Mouse (Mus musculus) heart, adult 11 months (tissue): Measurements from ENCODE around the gene Pla1a.

ENCODE experiments used
- DNase-seq: peaks from one replicate; pipeline ENCODE4 v3.0.0; 2022

The Pla1a gene

DNA sequence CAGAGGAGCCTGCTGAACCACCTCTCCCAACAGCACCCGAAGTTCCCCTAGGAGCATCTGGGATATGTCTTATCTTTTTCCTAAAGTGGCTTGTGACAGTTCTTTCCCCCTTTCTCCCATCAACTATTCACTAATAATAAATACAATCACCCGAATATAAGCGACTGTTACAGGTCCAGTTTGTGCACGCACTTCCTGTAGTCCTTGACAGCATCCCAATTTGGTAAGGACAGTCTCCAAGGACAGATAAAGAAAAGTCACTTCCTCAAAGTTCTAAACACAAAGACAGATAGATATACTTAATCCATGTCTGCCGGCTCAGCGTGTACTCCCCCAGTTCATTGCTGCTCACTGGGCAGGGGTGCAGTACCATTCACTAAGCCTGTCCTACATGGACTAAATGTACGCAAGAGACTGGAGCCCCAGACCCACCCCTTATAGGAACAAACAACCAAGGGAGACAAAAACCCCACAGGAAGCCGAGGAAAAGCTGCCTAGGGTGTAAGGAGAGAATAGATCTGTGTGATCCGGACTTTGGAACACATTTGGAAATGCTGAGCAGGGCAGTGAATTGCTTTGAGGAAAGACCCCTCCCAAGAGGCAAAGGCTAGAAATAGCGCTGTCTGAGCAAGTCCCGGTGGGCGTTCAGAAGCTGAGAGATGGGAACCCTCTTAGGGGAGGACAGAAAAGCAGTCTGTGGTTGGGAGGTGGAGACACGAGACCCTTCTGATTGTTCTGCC is 1.3 kb downstream of the Pla1a start:
- DNase-seq: peak; percentile 94

DNA sequence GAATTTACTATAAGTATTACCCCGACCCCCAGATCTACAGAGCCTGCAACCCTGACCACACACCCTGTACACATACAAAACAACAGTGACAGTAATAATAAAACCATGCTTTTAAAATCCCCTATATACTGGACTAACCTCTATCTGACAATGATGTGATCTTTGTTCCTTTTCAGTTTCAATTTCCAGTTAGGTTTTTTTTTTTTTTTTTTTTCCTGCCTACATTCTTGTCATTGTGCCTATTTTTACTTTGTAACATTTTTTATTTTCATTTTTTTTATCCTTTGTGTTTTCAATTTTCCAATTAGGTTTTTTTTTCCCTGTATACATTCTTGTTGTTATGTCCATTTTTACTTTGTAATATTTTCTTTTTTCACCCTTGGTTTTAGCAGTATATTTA is 7.1 kb downstream of the Pla1a start:
- DNase-seq: no peak

DNA sequence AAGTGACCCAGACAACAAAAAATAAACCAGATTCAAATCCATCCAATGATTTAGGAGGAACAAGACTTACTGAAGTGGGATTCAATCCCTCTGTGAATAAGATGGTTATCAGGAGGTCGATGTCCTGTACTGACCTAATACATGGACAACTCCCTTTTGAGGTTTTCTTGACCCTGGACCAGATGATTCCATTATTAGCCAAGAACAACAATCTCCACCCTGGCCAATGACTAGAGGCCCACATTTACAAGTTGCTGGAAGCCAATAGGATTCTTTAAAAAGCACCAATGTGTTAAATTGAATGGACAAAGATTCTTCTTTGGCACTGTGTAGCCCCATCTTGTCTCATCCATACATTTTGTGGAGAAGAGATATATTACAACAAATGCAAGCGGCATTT is 7.6 kb downstream of the Pla1a start:
- peak; percentile 88 for DNase-seq

DNA sequence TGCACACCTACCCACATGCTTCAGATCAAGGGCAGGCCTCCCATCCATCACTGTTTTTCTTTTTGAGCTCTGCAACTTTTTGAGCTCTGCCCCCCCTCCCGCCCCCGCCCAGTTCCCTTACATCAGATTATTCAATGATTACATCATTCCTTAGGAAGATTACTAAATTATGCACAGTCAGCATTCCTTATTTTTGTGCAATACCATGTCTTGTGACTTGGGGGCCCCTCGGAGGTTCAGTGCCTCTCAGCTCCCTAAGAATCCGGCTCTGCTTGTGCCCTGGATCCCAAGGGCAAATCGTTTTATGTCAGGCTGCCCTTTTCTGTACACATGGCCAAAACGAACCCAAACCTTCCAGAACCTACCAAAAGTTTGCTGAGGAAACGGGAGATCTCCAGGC is 18.0 kb downstream of the Pla1a start:
- DNase-seq: no peak

DNA sequence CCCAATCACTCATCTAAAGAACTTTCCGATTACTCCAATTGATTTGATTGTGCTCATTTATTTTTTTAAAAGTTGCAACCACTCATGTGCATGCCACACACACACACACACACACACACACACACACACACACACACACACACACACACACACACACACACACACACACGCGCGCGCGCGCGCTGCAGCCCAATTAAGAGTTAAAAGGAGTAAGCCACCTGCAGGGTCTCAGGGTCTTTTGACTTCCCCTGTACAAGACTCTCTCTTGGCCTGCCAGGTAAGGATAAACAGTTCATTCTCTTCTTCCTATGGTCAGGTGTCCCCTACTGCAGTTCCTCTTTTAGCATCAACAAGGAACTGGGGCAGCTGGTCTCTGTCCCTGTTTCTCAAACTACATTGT is 24.5 kb downstream of the Pla1a start:
- no peak for DNase-seq

DNA sequence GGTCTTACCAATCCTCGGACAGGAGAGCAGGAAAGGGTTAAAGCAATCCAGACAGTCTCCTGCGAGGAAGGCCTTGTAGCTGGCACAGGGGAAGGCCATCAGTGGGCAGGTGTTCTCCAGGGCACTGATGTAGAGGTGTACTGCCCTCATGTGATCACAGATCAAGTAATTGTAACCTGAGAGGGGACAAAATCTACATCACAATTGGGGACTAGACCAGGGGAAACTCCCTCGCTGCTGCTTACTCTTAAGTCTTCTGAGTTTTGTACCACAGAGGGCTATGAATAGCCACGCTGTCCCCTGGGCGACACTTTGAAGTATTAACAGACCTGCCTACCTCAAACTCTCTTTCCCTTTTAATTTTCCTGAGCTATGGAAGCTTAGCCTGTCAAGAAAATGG is 25.4 kb downstream of the Pla1a start:
- DNase-seq: no peak

GRCm38 (mm10) chr16:38406708-38407107 is 26.2 kb downstream of the Pla1a start:
- DNase-seq: peak; percentile 82

DNA sequence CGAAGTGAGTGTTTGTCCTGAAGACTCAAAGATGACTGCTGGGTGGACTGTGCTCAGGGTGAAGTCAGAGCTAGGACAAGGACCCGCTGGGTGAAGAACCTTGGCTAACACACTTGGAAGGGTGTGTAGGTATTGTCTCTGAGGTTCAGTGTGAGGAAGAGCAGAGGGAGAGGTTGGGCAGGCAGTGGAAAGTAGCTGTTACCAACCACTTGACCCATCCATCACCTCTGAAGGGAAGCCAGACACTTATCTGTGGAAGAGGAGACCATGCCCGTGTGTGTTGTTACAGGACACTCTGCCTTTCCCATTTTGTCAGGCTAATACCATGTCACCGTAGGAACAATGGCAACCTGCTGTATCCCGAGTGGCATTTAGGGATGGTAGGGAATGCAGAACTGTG is 26.7 kb downstream of the Pla1a start:
- DNase-seq: peak; percentile 74

DNA sequence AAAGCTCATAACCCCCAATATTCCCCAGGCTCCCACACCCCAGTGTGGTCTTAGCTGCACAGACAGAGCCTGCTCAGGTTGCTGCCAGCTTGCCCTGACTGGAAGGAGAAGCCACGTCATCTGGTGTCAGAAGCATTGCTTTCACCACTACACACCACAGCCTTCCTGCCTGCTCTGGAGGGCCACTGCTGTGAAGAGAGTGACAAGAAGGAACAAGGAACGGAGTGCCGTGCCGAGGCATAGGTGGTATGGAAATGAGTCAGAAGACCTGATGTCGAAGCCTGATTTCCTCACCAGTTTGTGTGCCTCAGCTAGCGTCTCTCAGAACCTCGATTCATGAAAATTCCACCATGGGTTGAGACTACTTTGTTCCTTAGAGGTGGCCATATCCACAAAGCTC is 29.3 kb downstream of the Pla1a start:
- peak; percentile 87 for DNase-seq

- DNase-seq: peak; percentile 83
Measured at GRCm38 (mm10) chr16:38401468-38401867, 31.5 kb downstream of the Pla1a start.

DNA sequence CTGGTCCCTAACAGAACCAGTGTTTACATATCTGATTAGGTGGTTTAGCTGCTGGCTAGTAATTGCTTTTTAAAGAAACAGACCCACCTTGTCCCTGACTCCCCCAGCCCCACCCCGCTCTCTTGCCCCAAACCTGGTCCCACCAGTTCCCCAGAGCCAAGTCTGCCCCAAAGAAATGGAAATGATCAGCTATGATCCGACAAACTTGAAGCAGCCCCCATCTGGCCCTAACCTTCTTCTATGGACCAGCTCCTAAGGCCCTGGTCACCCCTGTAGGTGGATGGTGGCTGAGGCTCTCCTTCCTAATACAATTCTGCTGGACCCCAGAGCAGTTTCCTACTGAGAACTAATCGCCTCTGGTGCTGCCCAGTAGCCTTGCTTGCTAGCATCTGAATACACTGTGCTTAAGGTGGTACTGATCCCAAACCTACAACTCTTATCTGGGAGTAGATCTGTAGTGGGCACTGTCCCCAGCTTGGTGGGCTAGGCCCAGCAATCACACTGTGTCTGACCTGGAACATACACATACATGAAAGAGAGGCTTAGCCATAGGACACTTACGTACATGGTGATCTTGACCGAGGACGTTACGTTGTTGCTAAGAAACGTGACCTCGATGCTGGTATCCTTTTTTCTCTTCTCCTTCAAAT is 32.5 kb downstream of the Pla1a start:
- DNase-seq: peak; percentile 90

GRCm38 (mm10) chr16:38399531-38400231 is 33.3 kb downstream of the Pla1a start:
- DNase-seq: peak; percentile 98

- DNase-seq: no peak
Measured at GRCm38 (mm10) chr16:38399076-38399475, 33.9 kb downstream of the Pla1a start.

DNA sequence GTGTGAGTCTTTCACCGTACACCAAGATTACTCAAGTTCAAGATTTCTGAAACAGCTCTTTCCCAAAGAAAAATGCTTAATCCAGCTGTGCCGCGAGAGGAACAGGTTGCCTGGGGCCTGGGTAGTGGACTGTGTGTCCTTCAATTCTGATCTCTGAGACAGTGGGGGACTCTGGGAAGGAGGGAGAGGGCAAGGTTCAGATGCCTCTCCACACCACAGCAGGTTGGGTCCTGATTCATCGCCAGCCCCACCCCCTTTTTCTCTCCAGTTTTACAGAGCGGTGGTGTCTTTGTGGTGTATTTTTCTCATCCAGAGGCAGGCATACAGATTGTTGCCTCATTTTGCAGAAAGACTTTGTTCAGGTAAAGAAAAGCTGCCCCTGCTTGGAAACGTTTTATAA is 34.7 kb downstream of the Pla1a start:
- peak; percentile 87 for DNase-seq

DNA sequence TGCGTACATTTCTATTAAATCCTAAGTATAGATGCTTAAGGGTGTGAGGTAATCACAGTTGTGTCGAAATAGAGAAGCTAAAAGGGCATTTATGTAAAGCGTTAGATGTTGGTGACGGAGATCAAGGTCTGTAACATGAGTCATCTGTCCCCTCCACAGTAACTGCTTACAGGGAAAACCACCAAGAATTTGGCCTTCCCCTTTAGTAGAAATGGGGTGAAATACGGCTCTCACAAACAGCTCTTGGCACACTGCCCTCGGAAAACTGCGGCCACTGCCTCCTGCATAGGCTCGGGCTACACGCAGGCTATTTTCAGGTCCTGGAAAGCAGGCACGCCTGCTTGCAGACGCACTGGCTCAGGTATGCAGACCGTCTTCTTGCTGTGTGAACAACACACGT is 36.8 kb downstream of the Pla1a start:
- DNase-seq: peak; percentile 95

DNA sequence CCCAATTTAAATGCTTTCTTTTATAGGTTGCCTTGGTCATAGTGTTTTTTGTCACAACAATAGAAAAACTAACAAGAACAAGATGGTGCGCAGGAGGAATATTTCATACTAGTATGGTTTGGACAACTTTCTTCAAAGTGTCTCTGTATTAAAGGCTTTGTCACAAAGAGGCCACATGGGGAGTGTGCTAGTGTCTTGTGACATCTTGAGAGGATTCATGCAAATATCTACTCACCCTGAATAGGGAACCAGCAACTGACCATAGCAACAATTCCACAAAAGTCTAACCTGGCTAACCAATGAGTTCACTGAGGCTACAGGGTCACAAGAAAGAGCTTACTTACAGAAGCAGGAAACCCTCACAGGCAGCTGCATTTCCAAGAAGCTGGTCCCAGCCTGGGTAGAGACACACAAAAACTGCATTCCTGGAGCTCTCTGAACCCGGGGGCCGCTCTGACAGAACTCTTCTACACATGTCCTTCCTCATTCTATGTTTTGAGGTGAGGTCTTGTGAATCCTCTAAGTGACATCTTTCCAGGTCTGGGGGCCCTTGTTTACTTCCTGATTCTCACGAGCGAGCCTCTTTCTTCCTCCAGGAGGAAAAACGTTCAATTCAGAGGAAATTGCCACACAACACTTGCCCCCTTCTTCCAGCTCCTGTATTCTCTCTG is 37.8 kb downstream of the Pla1a start:
- DNase-seq: peak; percentile 82

- DNase-seq: peak; percentile 98
Measured at GRCm38 (mm10) chr16:38394191-38394618, 38.7 kb downstream of the Pla1a start.

DNA sequence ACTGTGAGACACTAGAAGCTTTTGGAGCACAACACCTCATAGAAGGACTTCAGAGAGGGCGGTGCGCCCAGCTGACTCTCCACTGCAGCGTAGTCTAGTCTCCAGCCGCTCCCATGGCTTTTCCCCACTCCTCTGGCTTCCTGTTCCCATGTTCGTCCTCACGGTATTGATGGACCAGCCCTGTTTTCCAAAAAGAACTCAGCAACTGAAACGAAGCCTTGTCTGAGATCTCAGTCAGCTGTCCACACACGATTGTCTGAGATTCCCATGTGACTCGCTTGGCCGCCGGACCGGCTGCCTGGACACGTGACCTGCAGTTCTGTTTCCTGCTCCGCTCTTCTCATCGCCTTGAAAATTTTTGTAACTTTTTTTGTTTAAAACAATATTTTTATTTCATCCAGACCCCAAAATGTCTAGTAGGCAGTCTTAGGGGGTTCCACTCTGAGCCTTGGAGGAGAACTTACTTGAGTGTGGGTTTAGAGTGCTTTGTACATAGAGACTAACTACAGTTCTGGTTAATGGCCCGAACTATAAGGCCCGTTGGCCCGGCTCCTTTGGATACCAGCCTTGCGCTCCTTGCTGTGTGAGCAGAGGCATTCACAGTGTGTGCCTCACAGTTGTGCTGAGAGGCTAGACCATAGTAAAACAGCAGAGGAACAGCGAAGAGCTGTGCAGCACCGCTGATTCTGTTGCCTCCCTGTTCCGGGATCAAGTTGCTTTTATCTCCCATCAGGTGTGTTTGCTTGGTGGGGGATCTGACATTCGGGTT is 40.6 kb downstream of the Pla1a start:
- peak; percentile 99 for DNase-seq

- DNase-seq: no peak
Measured at GRCm38 (mm10) chr16:38390322-38390721, 42.6 kb downstream of the Pla1a start.

DNA sequence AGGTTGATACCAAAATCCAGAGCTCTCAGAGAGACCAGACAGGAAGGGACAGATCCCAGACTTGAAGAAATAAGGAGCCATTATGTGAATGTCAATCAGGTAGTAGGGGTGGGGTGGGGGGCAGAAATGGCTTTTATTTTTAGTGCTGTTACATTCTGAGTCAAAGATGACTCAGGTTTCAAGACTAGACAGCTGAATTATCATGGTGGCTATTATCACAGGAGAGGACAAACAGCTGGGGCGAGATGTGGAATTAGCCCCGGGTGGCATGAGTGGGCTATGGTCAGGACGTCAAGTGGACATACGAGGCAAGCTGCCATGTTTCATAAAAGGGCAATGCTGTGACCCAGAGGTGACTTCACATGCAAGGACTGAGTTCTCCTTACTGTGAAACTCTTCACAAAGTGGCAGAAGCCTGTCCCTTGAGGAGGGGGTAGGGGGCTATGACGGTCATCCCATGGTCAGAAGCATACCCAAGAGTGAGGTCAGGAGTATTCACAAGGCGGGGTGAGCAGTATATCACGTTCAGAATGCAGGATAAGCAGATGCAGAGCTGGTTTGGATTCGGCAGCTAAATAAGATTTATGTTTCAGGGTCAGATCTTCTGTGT is 43.6 kb downstream of the Pla1a start:
- DNase-seq: peak; percentile 79

GRCm38 (mm10) chr16:38388757-38389156 is 44.2 kb downstream of the Pla1a start:
- DNase-seq: no peak

- DNase-seq: no peak
Measured at GRCm38 (mm10) chr16:38387389-38387788, 45.6 kb downstream of the Pla1a start.
